ENCODE assay signal across 16 mouse cellular contexts in genomic region chr16:24978226-24978625, GRCm38 (mm10).
"Had no signal": no experiment of that assay in that cellular context is flagged by ENCODE, and none has a peak within 500 bp of the region (broad histone marks: within the 10 kb centered on the region; RNA-seq: fewer than 3 reads in every experiment).

No protein-coding gene starts in this region.

- DNase-seq: kidney, adult 18-20 months; kidney, postnatal 10 days; kidney, postnatal 4 days; liver; liver, embryonic 13.5 days; liver, postnatal 0 days; lung, postnatal 14 days; right cerebral cortex, postnatal 14 days; thymus, postnatal 36 days had no signal

- H3K9me3 ChIP-seq: limb, embryonic 12.5 days; liver, embryonic 13.5 days; lung, embryonic 15.5 days; megakaryocyte, embryonic 14.5 days; midbrain, embryonic 13.5 days had no signal

- H3K27ac ChIP-seq: layer of hippocampus, adult 2 months; limb, embryonic 12.5 days; liver, embryonic 13.5 days; lung, embryonic 15.5 days; macrophage; midbrain, embryonic 13.5 days had no signal

- H3K4me2 ChIP-seq: limb, embryonic 12.5 days; liver, embryonic 13.5 days; lung, embryonic 15.5 days; midbrain, embryonic 13.5 days had no signal

- H3K36me3 ChIP-seq: liver, embryonic 13.5 days; midbrain, embryonic 13.5 days had no signal

- H3K27me3 ChIP-seq: limb, embryonic 12.5 days; liver, embryonic 13.5 days; lung, embryonic 15.5 days; midbrain, embryonic 13.5 days had no signal

- ATAC-seq: liver, postnatal 0 days; midbrain, embryonic 13.5 days had no signal

- H3K9ac ChIP-seq: limb, embryonic 12.5 days; liver, embryonic 13.5 days; liver, postnatal 0 days; lung, embryonic 15.5 days; midbrain, embryonic 13.5 days had no signal

- H3K4me3 ChIP-seq: layer of hippocampus, adult 2 months; limb, embryonic 12.5 days; liver, embryonic 13.5 days; lung, embryonic 15.5 days; megakaryocyte, embryonic 14.5 days; midbrain, embryonic 13.5 days; myocyte had no signal

- H3K4me1 ChIP-seq: limb, embryonic 12.5 days; liver, embryonic 13.5 days; lung, embryonic 15.5 days; midbrain, embryonic 13.5 days had no signal
